Mouse (Mus musculus): ENCODE measurements around the gene Lenep.

DNA sequence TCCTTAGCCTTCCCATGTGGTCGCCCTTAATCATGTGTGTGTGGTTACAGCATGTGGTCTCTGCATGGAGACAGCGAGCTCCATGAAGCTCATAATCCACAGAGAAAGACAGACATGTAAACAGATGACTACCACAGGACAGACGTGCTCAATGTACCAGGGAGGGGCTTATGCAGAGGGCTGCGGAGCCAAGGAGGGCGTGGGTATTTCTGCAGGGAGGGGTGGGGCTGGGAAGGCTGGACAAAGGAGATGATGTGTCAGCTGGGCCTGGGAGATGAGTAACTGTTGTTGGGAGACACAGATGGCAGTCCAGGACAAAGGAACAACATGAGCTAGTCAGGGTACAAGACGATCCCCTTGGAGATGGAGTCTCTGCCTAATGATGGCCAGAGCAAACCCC, 43.0 kb downstream of the Lenep start:
- TF ChIP-seq CTCF (IDR thresholded peaks at IDR 0.05; ENCODE audit: borderline replicate concordance, insufficient read depth, low read length): no peak
- TF ChIP-seq POLR2A (IDR thresholded peaks at IDR 0.05; ENCODE audit: low read depth, low read length): no peak
